Mouse (Mus musculus) cortical plate, adult 2 months (tissue): ENCODE measurements around the gene Mybpc3. TPM values are rescaled to one million over a fixed set of nuclear protein-coding genes. Genes with fewer than 3 reads are reported as not detected.

Experiments
- H3K27ac ChIP-seq: fragments of 200-500 bp; 2 replicates; pipeline ENCODE4 v1.5.1; 2012; ENCODE audit warnings: low read length, control low read depth, inconsistent platforms; ENCODE audit not compliant: insufficient read depth
- H3K4me1 ChIP-seq: fragments of 200-500 bp; 2 replicates; pipeline ENCODE4 v1.6.1; 2011; ENCODE audit warnings: low read length; ENCODE audit not compliant: control insufficient read depth, insufficient read depth
- H3K4me3 ChIP-seq: fragments of 200-500 bp; 2 replicates; pipeline ENCODE4 v1.5.1; 2011; ENCODE audit warnings: mild to moderate bottlenecking, low read length, control low read depth; ENCODE audit not compliant: insufficient read depth
- CTCF ChIP-seq: fragments of 200-500 bp; IDR thresholded peaks from 2 replicates; pipeline ENCODE4 v1.5.1; 2011; ENCODE audit warnings: mild to moderate bottlenecking, control low read depth, low read length; ENCODE audit not compliant: insufficient read depth; ENCODE audit errors: extremely low read depth
- POLR2A ChIP-seq: fragments of 200-500 bp; IDR thresholded peaks from 2 replicates; pipeline ENCODE4 v1.6.1; 2011; ENCODE audit warnings: mild to moderate bottlenecking, low read length, control low read depth; ENCODE audit not compliant: insufficient read depth; ENCODE audit errors: extremely low read depth
- polyA plus RNA-seq: library from polyadenylated mRNA; depleted of rRNA; stranded (reverse); fragments of >200 nt; gene quantifications from 2 replicates; pipeline ENCODE4 v1.2.3, GENCODE M21; 2012

Mybpc3 gene
- polyA plus RNA-seq, 1 experiment = 0.98 TPM

GRCm38 (mm10) chr2:91087453-91087852, 30.5 kb upstream of the Mybpc3 start:
- Histone ChIP-seq H3K4me3 (no peak overlapping the region), H3K27ac (no peak overlapping the region), H3K4me1 (peaks cover 5% of the 10 kb centered on the region)
- TF ChIP-seq POLR2A (no peak), CTCF (no peak)

GRCm38 (mm10) chr2:91088987-91089386, 29.0 kb upstream of the Mybpc3 start:
- Histone ChIP-seq H3K27ac (no peak overlapping the region), H3K4me3 (no peak overlapping the region)
- TF ChIP-seq POLR2A (no peak), CTCF (no peak)

GRCm38 (mm10) chr2:91090208-91090607, 27.7 kb upstream of the Mybpc3 start:
- no peak for TF ChIP-seq CTCF
- no peak for TF ChIP-seq POLR2A

More at GRCm38 (mm10) chr2:91088987-91089386, 29.0 kb upstream of the Mybpc3 start:
- peaks cover 5% of the 10 kb centered on the region for H3K4me1 ChIP-seq

DNA sequence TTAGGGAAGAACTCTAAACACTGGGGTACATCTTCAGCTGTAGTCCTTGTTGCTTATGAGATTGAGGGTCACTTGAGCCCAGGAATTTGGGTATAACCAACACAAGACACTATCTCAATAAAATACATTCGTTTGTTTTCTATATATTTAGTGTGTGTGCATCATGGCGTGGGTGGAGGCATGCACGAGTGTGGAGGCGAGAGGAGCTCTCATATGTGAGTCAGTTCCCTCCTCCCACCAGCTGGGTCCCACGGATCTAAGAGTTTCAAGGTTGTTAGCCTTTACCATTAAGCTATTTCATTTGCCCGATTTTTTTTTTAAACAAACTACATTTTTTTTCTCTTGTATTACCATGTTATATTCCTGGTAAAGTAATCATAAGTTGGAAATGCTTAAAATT, 27.1 kb upstream of the Mybpc3 start:
- no peak overlapping the region for H3K4me3 ChIP-seq
- peaks cover 5% of the 10 kb centered on the region for H3K4me1 ChIP-seq
- no peak for TF ChIP-seq CTCF
- no peak for TF ChIP-seq POLR2A
- no peak overlapping the region for H3K27ac ChIP-seq

More at GRCm38 (mm10) chr2:91090208-91090607, 27.7 kb upstream of the Mybpc3 start:
- Histone ChIP-seq H3K4me1 (peaks cover 5% of the 10 kb centered on the region), H3K27ac (no peak overlapping the region), H3K4me3 (no peak overlapping the region)

- H3K4me3 ChIP-seq = no peak overlapping the region
- TF ChIP-seq CTCF (no peak), POLR2A (no peak)
- H3K27ac ChIP-seq = no peak overlapping the region
- H3K4me1 ChIP-seq = no peaks in the 10 kb centered on the region
Measured at GRCm38 (mm10) chr2:91096524-91096923, 21.4 kb upstream of the Mybpc3 start.

DNA sequence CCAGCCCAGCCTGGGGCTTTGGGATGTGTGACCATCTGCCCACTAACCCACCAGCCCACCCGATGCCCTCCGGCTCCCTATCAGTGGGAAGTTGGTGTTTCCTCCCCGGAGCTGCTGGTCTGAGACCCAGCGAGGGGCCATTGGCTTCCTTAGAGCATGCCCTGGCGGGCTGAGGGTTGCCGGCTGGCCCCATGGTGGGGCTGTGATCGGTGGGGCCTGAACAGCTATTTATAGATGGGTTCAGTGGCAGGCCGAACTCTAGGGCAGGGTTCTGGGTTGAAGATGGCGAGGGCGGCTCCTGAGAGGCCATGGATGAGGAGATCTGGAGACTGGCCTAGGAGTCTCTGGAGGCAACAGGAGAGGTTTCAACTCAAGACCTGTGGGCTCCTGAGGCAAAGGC, 20.9 kb upstream of the Mybpc3 start:
- TF ChIP-seq POLR2A (no peak), CTCF (no peak)
- Histone ChIP-seq H3K27ac (no peak overlapping the region), H3K4me1 (no peaks in the 10 kb centered on the region), H3K4me3 (no peak overlapping the region)

DNA sequence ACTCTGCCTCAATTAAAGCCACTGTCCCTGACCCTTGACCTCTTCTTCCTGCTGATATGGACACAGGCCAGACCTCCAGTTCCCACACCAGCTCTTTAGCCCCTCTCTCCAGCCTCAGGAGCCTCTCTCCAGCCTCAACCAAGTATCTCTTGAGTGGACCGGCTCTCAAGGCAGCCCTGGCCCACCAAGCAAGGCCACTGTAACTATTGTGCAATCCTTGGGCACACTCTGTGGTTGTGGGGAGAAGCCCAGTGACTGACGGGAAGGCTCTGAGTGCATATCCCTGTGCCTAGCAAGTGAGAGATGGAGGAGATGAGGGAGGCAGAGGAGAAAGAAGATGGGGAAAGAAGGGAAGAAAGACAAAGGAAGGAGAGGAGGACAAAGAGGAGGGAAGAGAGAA, 19.8 kb upstream of the Mybpc3 start:
- TF ChIP-seq POLR2A (no peak), CTCF (no peak)
- Histone ChIP-seq H3K4me1 (no peaks in the 10 kb centered on the region), H3K27ac (no peak overlapping the region)

GRCm38 (mm10) chr2:91101124-91101740, 16.7 kb upstream of the Mybpc3 start:
- H3K4me3 ChIP-seq = no peak overlapping the region
- no peak overlapping the region for H3K27ac ChIP-seq
- TF ChIP-seq POLR2A (no peak), CTCF (peak; percentile 91)
- no peaks in the 10 kb centered on the region for H3K4me1 ChIP-seq

More for the DNA sequence above, 19.8 kb upstream of the Mybpc3 start:
- no peak overlapping the region for H3K4me3 ChIP-seq

DNA sequence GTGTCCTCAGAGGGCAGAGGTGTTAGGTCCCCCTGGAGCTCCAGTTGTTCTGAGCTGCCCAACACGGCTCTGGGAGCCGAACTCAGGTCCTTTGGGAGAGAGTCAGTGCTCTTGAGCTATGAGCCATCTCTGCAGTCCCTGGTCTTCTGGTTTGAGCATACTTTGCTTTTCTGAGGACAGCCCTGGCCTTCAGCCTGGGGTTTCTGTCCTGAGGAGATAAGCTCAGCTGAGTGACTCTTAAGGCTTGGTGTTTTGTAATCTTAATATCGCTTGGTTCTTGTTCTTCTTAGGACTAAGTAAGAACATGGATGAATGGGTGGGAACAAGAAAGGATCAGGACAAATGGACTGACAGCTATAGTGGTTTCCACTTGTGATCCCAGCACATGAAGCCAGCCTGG, 9.8 kb upstream of the Mybpc3 start:
- TF ChIP-seq POLR2A = no peak
- TF ChIP-seq CTCF = no peak
- H3K27ac ChIP-seq = no peak overlapping the region
- no peak overlapping the region for H3K4me3 ChIP-seq
- H3K4me1 ChIP-seq = no peaks in the 10 kb centered on the region

GRCm38 (mm10) chr2:91109241-91109640, 8.7 kb upstream of the Mybpc3 start:
- Histone ChIP-seq H3K4me1 (no peaks in the 10 kb centered on the region), H3K4me3 (no peak overlapping the region), H3K27ac (no peak overlapping the region)
- TF ChIP-seq CTCF (no peak), POLR2A (no peak)
